Comparison of ENCODE assay signal across 25 mouse cellular contexts in the genomic region with DNA sequence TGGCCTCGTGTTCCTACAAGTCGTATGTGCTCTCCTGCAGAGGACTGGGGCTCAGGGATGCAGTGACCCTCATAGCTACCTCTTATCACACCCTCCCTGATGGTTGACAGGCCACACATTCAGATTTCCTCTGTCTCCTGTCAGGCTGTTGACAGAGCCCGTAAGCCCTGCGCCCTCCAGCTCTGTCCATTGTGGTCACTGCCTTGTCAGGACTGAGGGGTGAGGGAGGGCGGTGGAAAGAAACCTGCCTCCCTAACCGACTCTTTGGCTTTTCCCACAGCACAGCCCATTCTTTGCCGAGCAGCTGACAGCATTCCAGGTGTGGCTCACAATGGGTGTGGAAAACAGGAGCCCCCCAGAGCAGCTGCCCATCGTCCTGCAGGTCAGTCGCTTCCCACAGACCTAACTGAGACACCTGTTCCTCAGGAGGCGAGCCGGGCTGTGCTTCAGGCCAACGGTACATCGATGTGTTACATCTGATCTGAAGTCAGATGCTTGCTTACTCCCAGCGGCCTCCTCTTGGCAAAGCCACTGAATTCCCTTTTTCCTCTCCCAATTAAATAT.
DNase-seq lines count a peak whose midpoint lies in the region; ATAC-seq and TF ChIP-seq lines count a peak whose summit lies in the region.
"Had no signal": no experiment of that assay in that cellular context is flagged by ENCODE, and none has a peak within 500 bp of the region (broad histone marks: within the 10 kb centered on the region; RNA-seq: fewer than 3 reads in every experiment).

No protein-coding gene starts in this region.

- 66% methylated on average over 14 of the region's 14 CpGs for WGBS in forebrain, embryonic 14.5 days
- 86% methylated on average over 14 of the region's 14 CpGs for WGBS in forebrain, embryonic 10.5 days
- 25% methylated on average over 14 of the region's 14 CpGs for WGBS in heart, embryonic 14.5 days

- H3K4me1 ChIP-seq in forebrain, embryonic 14.5 days (ENCODE audit: control insufficient read depth, insufficient read depth, low read length), result peaks cover 9% of the 10 kb centered on the region; the same call in 1 of the 2 replicates
- peaks cover 23% of the 10 kb centered on the region for H3K4me1 ChIP-seq in forebrain, embryonic 10.5 days
- H3K4me1 ChIP-seq in heart, embryonic 14.5 days (ENCODE audit: control insufficient read depth in 2 of 2, insufficient read depth in 2 of 2, low read length in 2 of 2), result peaks cover 14 to 22% of the 10 kb centered on the region in 2 experiments
- no peaks in the 10 kb centered on the region for H3K4me1 ChIP-seq in cortical plate, adult 2 months (ENCODE audit: control insufficient read depth, insufficient read depth, low read length)
- H3K4me1 ChIP-seq: limb, embryonic 15.5 days; lung, embryonic 15.5 days had no signal

- H3K36me3 ChIP-seq in forebrain, embryonic 14.5 days (ENCODE audit: control insufficient read depth, insufficient read depth, low read length), result peaks cover 16% of the 10 kb centered on the region
- peaks cover 77% of the 10 kb centered on the region for H3K36me3 ChIP-seq in forebrain, embryonic 10.5 days (replicated peaks)
- H3K36me3 ChIP-seq in heart, embryonic 14.5 days (ENCODE audit: control insufficient read depth, insufficient read depth, low read length), result peaks cover 37% of the 10 kb centered on the region

- no peak overlapping the region for H3K4me2 ChIP-seq in forebrain, embryonic 14.5 days (ENCODE audit: low read length)
- no peak overlapping the region for H3K4me2 ChIP-seq in heart, embryonic 14.5 days (ENCODE audit: low read length)
- H3K4me2 ChIP-seq: hindbrain, embryonic 13.5 days; limb, embryonic 15.5 days; liver, embryonic 15.5 days; lung, embryonic 15.5 days; midbrain, embryonic 12.5 days; neural tube, embryonic 12.5 days had no signal

- TF ChIP-seq POLR2A in cortical plate, adult 2 months (IDR thresholded peaks at IDR 0.05; ENCODE audit: extremely low read depth, insufficient read depth, low read length), result no peak

- H3K4me3 ChIP-seq in forebrain, embryonic 14.5 days (ENCODE audit: low read depth, low read length), result no peak overlapping the region
- H3K4me3 ChIP-seq in forebrain, embryonic 10.5 days, result no peak overlapping the region
- H3K4me3 ChIP-seq in heart, embryonic 14.5 days (ENCODE audit: control insufficient read depth in 1 of 2, insufficient read depth in 1 of 2, low read depth in 1 of 2, low read length in 2 of 2), result no peak overlapping the region
- no peak overlapping the region for H3K4me3 ChIP-seq in cortical plate, adult 2 months (ENCODE audit: insufficient read depth, low read length)
- H3K4me3 ChIP-seq: hindbrain, embryonic 13.5 days; limb, embryonic 15.5 days; liver, embryonic 15.5 days; lung, embryonic 15.5 days; midbrain, embryonic 12.5 days; neural tube, embryonic 12.5 days had no signal

- no peak overlapping the region for H3K9ac ChIP-seq in forebrain, embryonic 14.5 days (ENCODE audit: low read length)
- H3K9ac ChIP-seq in heart, embryonic 14.5 days (ENCODE audit: low read length), result no peak overlapping the region
- H3K9ac ChIP-seq: hindbrain, embryonic 13.5 days; limb, embryonic 15.5 days; liver, embryonic 15.5 days; lung, embryonic 15.5 days; midbrain, embryonic 12.5 days; neural tube, embryonic 12.5 days had no signal

- TF ChIP-seq CTCF in cortical plate, adult 2 months (IDR thresholded peaks at IDR 0.05; ENCODE audit: extremely low read depth, insufficient read depth, low read length), result no peak

- H3K27me3 ChIP-seq in forebrain, embryonic 14.5 days (replicated peaks; ENCODE audit: control insufficient read depth, insufficient read depth, low read length), result no peaks in the 10 kb centered on the region
- H3K27me3 ChIP-seq in forebrain, embryonic 10.5 days (ENCODE audit: poor library complexity, severe bottlenecking), result no peaks in the 10 kb centered on the region
- no peaks in the 10 kb centered on the region for H3K27me3 ChIP-seq in heart, embryonic 14.5 days (ENCODE audit: control insufficient read depth, insufficient read depth, low read length)
- H3K27me3 ChIP-seq: CH12.LX; hindbrain, embryonic 13.5 days; limb, embryonic 15.5 days; liver, embryonic 15.5 days; lung, embryonic 15.5 days; midbrain, embryonic 12.5 days; neural tube, embryonic 12.5 days had no signal

- DNase-seq in forebrain, embryonic 14.5 days (ENCODE audit: low spot score), result no peak
- DNase-seq in forebrain, embryonic 10.5 days (ENCODE audit: extremely low spot score, low spot score), result no peak
- no peak for DNase-seq in heart, adult 9 months (ENCODE audit: low spot score in 2 of 2)
- DNase-seq in 416B (ENCODE audit: low read depth), result peak; percentile 34
- no peak for DNase-seq in cerebellum, adult 18-20 months
- DNase-seq: adrenal gland, adult 8-10 months; cerebellum, adult 2 months; cerebellum, postnatal 25 days; kidney, adult 11 months; left cerebral cortex, postnatal 4 days; right cerebral cortex, adult 18-20 months; right cerebral cortex, postnatal 4 days; thymus, postnatal 14 days had no signal

- H3K27ac ChIP-seq in forebrain, embryonic 14.5 days (ENCODE audit: low read depth, low read length), result no peak overlapping the region; the same call in 1 of the 2 replicates
- no peak overlapping the region for H3K27ac ChIP-seq in forebrain, embryonic 10.5 days
- peak overlapping the region; percentile 26 to 27; a peak in 3 of 4 replicates for H3K27ac ChIP-seq in heart, embryonic 14.5 days (replicated peaks in 1 of 2; ENCODE audit: control insufficient read depth in 1 of 2, insufficient read depth in 1 of 2, low read depth in 2 of 2, low read length in 2 of 2)
- H3K27ac ChIP-seq in cortical plate, adult 2 months (ENCODE audit: insufficient read depth, low read length), result 0 out of 2 replicates have a peak overlapping the region, but pooled peaks have one; percentile 44
- H3K27ac ChIP-seq: kidney, postnatal 0 days; limb, embryonic 15.5 days; liver, embryonic 15.5 days; lung, embryonic 15.5 days; midbrain, embryonic 12.5 days; neural tube, embryonic 12.5 days had no signal

- H3K9me3 ChIP-seq in forebrain, embryonic 14.5 days (replicated peaks; ENCODE audit: control insufficient read depth, low read length), result no peaks in the 10 kb centered on the region
- no peaks in the 10 kb centered on the region for H3K9me3 ChIP-seq in forebrain, embryonic 10.5 days
- no peaks in the 10 kb centered on the region for H3K9me3 ChIP-seq in heart, embryonic 14.5 days (ENCODE audit: control insufficient read depth, low read length)
- H3K9me3 ChIP-seq: G1E; hindbrain, embryonic 13.5 days; limb, embryonic 15.5 days; liver, embryonic 15.5 days; lung, embryonic 15.5 days; midbrain, embryonic 12.5 days; neural tube, embryonic 12.5 days had no signal

- 0 out of 2 replicates have a peak, but pooled peaks have one; percentile 7 for ATAC-seq in forebrain, embryonic 14.5 days
- ATAC-seq in heart, embryonic 14.5 days (ENCODE audit: insufficient number of reproducible peaks, insufficient read depth, low FRiP score, low read depth), result no peak
- ATAC-seq: activated CD4-positive, CD25-positive, alpha-beta regulatory T cell, adult 4 months had no signal

Comparison
In these comparisons a context has a peak if more than half of its experiments do, and no peak if none do; other contexts are left out.
1. H3K27ac ChIP-seq: peak in heart, embryonic 14.5 days (2 of 2) and cortical plate, adult 2 months (single experiment); none in forebrain, embryonic 14.5 days (single experiment) and forebrain, embryonic 10.5 days (single experiment).